Mouse (Mus musculus) thymus, adult 2 months (tissue): ENCODE results near the gene Rhbdd3. TPM values are rescaled to one million over a fixed set of nuclear protein-coding genes. Genes with fewer than 3 reads are reported as not detected.
"Not testable (repeated sequence)": the region's sequence is repeated elsewhere in the genome, so short reads cannot be mapped to it uniquely, and the experiment has no call there.

ENCODE experiments used
- DNase-seq: peaks from one replicate; pipeline ENCODE4 v3.0.0; 2021
- H3K27ac ChIP-seq: fragments of 200-500 bp; 2 replicates; pipeline ENCODE4 v1.5.1; 2012; ENCODE audit warnings: low read length, control low read depth; ENCODE audit not compliant: control insufficient read depth, insufficient read depth
- H3K27me3 ChIP-seq: fragments of 200-500 bp; 2 replicates; pipeline ENCODE4 v1.6.1; 2012; ENCODE audit warnings: mild to moderate bottlenecking, low read length, moderate library complexity, mixed read lengths; ENCODE audit not compliant: control insufficient read depth, insufficient read depth
- H3K36me3 ChIP-seq: fragments of 200-500 bp; 2 replicates; pipeline ENCODE4 v1.6.1; 2012; ENCODE audit warnings: mild to moderate bottlenecking, low read length, moderate library complexity; ENCODE audit not compliant: control insufficient read depth, insufficient read depth
- H3K4me1 ChIP-seq: fragments of 200-500 bp; replicated peaks from 2 replicates; pipeline ENCODE4 v1.6.1; 2012; ENCODE audit warnings: low read length; ENCODE audit not compliant: control insufficient read depth, insufficient read depth
- H3K4me3 ChIP-seq: fragments of 200-500 bp; 2 replicates; pipeline ENCODE4 v1.5.1; 2012; ENCODE audit warnings: mild to moderate bottlenecking, low read length, control low read depth, moderate library complexity; ENCODE audit not compliant: control insufficient read depth, insufficient read depth
- CTCF ChIP-seq: fragments of 200-500 bp; IDR thresholded peaks from 2 replicates; pipeline ENCODE4 v1.5.1; 2012; ENCODE audit warnings: mild to moderate bottlenecking, control low read depth, low read length, moderate library complexity, borderline replicate concordance; ENCODE audit not compliant: control insufficient read depth, poor library complexity, insufficient read depth; ENCODE audit errors: extremely low read depth
- POLR2A ChIP-seq: fragments of 200-500 bp; IDR thresholded peaks from 2 replicates; pipeline ENCODE4 v1.6.1; 2012; ENCODE audit warnings: mild to moderate bottlenecking, low read length, control low read depth, moderate library complexity; ENCODE audit not compliant: control insufficient read depth, poor library complexity, insufficient read depth; ENCODE audit errors: extremely low read depth
- WGBS: fragments of 180-500 bp; shearing (Covaris S2); methylation state at CpG from one replicate; pipeline ENCODE4 v1.1.7; 2018; 5-methylcytosine and 5-hydroxymethylcytosine counted together
- polyA plus RNA-seq: library from polyadenylated mRNA; depleted of rRNA; stranded (reverse); fragments of >200 nt; gene quantifications from 2 replicates; pipeline ENCODE4 v1.2.3, GENCODE M21; 2012

The Rhbdd3 gene
- polyA plus RNA-seq, 1 experiment: 31.3 TPM

DNA sequence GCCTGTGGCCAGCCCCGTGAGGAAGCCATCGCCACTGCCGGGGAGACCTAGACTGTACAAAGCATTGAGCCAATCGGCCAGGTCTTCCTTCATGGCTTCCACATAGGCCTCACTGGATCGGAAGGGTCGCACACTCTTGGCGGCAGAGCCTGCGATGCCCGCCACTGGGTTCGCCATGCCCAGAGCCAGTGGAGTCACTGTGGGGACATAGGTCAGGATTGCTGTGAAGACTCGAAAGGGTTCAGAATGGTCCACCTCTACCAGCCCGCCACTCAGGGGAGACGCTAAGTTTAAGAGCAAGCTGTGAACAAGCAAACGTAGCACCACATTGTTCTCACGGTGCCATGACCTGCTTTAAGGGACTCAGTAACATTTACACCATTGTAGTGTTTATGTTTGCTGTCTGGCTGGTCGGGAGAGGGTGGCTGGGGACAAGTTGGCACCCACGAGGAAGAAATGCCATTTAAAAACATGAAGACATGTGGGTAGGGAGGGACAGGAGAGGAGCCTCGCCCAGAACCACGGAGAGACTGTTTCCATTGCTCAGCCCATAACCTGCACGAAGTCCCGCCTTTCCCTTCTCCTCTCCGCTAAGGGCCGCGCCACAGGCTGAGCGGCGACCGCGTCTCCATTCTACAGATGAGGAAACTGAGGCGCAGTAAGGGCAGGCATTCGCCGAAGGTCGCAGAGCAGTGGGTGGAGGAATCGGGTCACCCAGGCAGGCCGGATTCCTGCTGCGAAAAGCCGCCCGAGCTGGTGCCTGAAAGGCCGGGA lies 34.3 kb upstream of the Rhbdd3 start:
- H3K4me1 ChIP-seq: peaks cover 17% of the 10 kb centered on the region
- DNase-seq: no peak
- peak overlapping the region; percentile 54 for H3K4me3 ChIP-seq
- peaks cover 32% of the 10 kb centered on the region for H3K27me3 ChIP-seq
- H3K36me3 ChIP-seq: peaks cover 16% of the 10 kb centered on the region
- H3K27ac ChIP-seq: no peak overlapping the region
- WGBS: 34% methylated on average over 38 of the region's 38 CpGs
- no peak for TF ChIP-seq POLR2A
- 0 out of 2 replicates have a peak, but pooled peaks have one; percentile 5 for TF ChIP-seq CTCF

DNA sequence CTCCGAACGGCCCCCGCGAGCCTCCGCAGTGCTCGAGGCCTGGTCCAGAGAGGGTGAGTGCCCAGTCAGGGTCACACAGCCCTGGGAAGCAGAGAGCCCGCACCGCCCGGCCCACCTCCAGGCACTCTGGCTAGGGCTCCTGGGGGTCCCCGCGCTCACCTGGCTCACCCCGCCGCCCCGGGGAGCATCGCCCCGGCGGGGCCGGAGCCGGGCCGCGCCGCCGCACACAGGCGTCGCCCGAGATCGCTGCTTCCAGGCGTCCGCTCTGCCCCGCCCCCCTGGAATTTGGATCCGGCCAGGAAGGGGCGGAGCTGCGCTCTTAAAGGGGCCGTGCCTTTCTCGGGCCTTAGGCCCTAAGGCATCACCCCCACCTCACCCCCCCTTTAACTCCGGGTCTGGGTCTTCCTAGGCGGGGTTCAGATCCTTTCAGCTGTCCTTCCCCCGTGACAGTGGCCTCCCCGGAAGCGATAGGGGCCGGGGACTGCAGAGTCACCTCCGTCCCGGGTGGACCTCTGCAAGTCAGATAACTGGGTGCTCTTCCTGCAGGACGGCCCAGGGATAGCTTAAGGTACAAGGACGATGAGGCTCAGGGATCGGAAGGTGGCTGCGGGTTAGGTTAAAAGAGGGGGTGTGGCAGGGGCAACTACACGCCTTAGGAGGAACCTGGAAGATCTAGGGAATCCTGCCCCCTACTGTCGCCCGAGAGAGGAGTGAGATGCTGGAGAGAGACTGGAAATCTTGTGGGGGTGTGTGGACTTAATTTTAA lies 33.5 kb upstream of the Rhbdd3 start, which contains the start of gene Gas2l1:
TSS of gene Gas2l1 (minus strand) at position 272 of the 766 bp plus-strand sequence.
- Histone ChIP-seq H3K27me3 (peaks cover 27% of the 10 kb centered on the region), H3K4me1 (peaks cover 17% of the 10 kb centered on the region), H3K4me3 (peak within 1 kb of the TSS; percentile 54), H3K27ac (no peak within 1 kb of the TSS), H3K36me3 (peaks cover 19% of the 10 kb centered on the region)
- no peak for TF ChIP-seq POLR2A
- TF ChIP-seq CTCF: no peak
- peak; percentile 46 for DNase-seq
- 3% methylated on average over 50 of the region's 50 CpGs for WGBS

DNA sequence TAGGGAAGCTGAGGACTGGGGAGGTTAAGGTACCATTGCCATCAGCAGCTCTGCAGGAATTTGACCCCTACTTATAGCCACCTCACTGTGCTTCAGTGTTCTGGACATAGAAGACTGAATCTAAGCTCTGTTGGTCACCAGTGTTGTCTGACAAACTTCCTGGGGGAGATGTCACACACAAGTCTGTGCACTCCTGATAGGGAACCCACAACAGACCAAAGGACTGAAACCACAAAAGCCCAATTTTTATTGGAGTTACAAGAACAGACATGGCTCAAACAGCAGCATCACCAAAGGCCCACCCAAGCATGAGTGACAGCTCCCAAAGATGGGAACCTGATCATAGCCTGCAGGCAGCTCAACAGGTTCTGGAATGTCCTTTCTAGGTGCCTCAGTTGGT lies 31.7 kb upstream of the Rhbdd3 start:
- TF ChIP-seq POLR2A (no peak), CTCF (no peak)
- Histone ChIP-seq H3K4me3 (no peak overlapping the region), H3K4me1 (peaks cover 7% of the 10 kb centered on the region)

DNA sequence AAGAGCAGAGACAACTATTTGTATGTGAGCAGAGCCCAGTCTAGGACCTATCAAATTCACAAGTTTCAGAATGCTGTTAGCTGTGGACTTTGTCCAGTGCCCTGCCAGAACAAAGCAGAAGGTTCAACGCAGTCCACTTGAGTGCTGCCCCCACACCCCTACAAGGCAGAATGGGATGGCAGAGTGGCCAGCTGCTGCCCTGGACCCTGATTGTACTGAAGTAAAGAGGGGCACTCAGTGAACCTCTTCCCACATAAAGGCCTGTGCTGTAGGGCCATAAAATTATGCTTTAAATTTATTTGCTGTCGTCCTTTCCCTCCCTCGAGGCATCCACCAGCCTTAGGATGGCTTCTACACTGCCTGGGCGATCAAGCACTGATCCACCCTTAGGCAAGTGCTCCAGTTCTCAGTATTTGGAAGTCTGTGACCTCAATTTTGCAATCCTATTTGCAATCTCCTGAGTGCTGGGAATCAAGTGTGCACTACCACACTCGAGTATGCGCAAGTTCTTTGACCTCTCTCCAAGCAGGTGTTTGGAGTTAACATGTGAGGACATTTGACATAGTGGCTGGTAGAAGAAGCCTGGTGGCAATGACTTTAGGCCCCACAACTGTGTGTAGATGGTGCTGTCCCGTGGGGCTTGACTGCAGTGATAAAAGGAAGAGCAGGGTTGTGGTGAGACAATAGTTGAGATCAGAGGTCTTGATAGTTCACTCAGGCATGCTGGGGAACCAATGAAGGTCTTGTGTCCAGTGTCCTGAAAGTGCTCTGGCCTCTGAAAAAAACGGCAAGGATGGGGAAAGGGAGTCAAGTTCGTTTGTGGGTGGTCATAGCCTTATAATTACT lies 30.4 kb upstream of the Rhbdd3 start:
- no peak overlapping the region for H3K4me3 ChIP-seq
- H3K36me3 ChIP-seq: peaks cover 50% of the 10 kb centered on the region
- TF ChIP-seq POLR2A: no peak
- TF ChIP-seq CTCF: no peak
- WGBS: 82% methylated on average over 9 of the region's 9 CpGs
- H3K27me3 ChIP-seq: peaks cover 14% of the 10 kb centered on the region
- no peak overlapping the region for H3K27ac ChIP-seq
- DNase-seq: no peak
- peaks cover 6% of the 10 kb centered on the region for H3K4me1 ChIP-seq

More for the DNA sequence above, 31.7 kb upstream of the Rhbdd3 start:
- Histone ChIP-seq H3K36me3 (peaks cover 37% of the 10 kb centered on the region), H3K27ac (no peak overlapping the region), H3K27me3 (peaks cover 17% of the 10 kb centered on the region)
- DNase-seq: no peak

DNA sequence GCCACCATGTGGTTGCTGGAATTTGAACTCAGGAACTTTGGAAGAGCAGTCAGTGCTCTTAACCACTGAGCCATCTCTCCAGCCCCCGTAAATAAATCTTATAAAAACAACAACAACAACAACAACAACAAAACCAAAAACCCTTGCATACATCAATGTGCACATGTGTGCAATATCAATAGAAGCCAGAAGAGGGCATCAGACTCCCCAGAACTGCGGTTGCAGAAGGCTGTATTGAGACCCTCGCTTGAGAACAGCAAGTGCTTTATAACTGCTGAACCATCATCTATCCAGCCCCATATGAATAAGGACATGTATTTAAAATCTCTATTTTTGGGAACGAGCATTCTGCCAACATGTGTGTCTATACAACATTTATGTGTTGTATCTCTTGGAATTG lies 23.8 kb upstream of the Rhbdd3 start:
- H3K4me1 ChIP-seq: no peaks in the 10 kb centered on the region
- 81% methylated on average over 4 of the region's 4 CpGs for WGBS
- H3K27ac ChIP-seq: no peak overlapping the region
- H3K4me3 ChIP-seq: no peak overlapping the region
- peaks cover 79% of the 10 kb centered on the region for H3K36me3 ChIP-seq
- DNase-seq: peak; percentile 43
- TF ChIP-seq POLR2A: no peak
- no peaks in the 10 kb centered on the region for H3K27me3 ChIP-seq

DNA sequence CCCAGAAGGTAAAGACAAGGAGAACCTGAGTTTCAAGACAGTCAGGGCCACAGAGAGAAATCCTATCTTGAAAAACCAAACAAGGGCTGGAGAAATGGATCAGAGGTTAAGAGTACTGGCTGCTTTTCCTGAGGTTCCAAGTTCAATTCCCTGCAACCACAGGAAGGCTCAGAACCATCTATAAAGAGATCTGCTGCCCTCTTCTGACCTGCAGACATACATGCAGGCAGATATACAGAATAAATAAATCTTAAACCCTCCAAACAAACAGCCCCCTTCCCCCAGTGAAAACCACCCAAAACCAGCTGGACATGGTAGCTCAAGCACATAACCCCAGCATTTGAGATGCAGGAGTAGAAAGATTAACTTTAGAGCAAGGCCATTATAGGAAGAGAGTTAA lies 23.0 kb upstream of the Rhbdd3 start:
- H3K27me3 ChIP-seq: no peaks in the 10 kb centered on the region
- H3K4me1 ChIP-seq: no peaks in the 10 kb centered on the region
- TF ChIP-seq CTCF (no peak), POLR2A (no peak)
- no peak overlapping the region for H3K27ac ChIP-seq
- peaks cover 81% of the 10 kb centered on the region for H3K36me3 ChIP-seq
- no peak for DNase-seq
- no peak overlapping the region for H3K4me3 ChIP-seq

DNA sequence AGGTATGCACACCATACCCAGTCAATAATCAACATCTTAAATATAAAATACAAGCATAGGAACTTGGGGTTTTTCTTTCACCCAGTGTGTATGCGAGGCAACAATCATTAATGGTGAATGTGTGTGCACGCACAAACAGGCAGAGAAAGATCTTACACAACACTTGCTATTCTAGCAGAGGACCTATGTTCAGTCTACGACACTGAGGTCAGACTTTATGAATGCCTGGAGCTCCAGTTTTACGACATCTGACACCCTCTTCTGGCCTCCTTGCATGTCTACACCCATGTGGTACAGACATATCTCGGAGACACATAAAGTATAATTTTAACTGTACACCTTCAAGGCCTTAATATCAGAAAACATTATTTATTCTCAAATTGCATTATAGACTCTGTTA lies 21.9 kb upstream of the Rhbdd3 start:
- H3K4me3 ChIP-seq, H3K27ac ChIP-seq, H3K27me3 ChIP-seq, DNase-seq, H3K4me1 ChIP-seq: not testable (repeated sequence)
- H3K36me3 ChIP-seq: peaks cover 78% of the 10 kb centered on the region
- 94% methylated on average over 4 of the region's 5 CpGs for WGBS
